Mouse (Mus musculus): ENCODE data around the gene Greb1. TPM values are rescaled to one million over a fixed set of nuclear protein-coding genes. Genes with fewer than 3 reads are reported as not detected.

Gene Greb1
- polyA plus RNA-seq, 1 experiment, result 0.44 TPM

- Histone ChIP-seq H3K4me3 (no peak overlapping the region), H3ac (ENCODE audit: control insufficient read depth, insufficient read length) (no peak overlapping the region), H3K27me3 (ENCODE audit: control insufficient read depth, insufficient read depth, insufficient read length) (peaks cover 17% of the 10 kb centered on the region), H3K36me3 (ENCODE audit: control insufficient read depth, insufficient read depth) (no peaks in the 10 kb centered on the region), H3K4me2 (ENCODE audit: low read depth) (no peak overlapping the region), H3K79me2 (ENCODE audit: control insufficient read depth, insufficient read depth) (no peaks in the 10 kb centered on the region)
- TF ChIP-seq TCF3 (IDR thresholded peaks at IDR 0.05; ENCODE audit: insufficient read length, low read depth), result no peak
- no peak for TF ChIP-seq MYOD1 (IDR thresholded peaks at IDR 0.05; ENCODE audit: control insufficient read depth in 1 of 3, insufficient read length in 2 of 3, low read depth in 2 of 3)
- TF ChIP-seq USF1 (IDR thresholded peaks at IDR 0.05; ENCODE audit: low read depth), result no peak
- no peak for TF ChIP-seq TCF12 (IDR thresholded peaks at IDR 0.05; ENCODE audit: insufficient read depth, poor library complexity, severe bottlenecking)
- TF ChIP-seq CEBPB (IDR thresholded peaks at IDR 0.05; ENCODE audit: insufficient read depth, poor library complexity, severe bottlenecking), result no peak
- no peak for TF ChIP-seq MYOG (IDR thresholded peaks at IDR 0.05; ENCODE audit: control insufficient read depth in 1 of 3, insufficient read depth in 1 of 3, insufficient read length in 2 of 3, low read depth in 2 of 3)
- no peak for TF ChIP-seq E2F4 (IDR thresholded peaks at IDR 0.05; ENCODE audit: insufficient read depth)
- TF ChIP-seq MAX (IDR thresholded peaks at IDR 0.05; ENCODE audit: low read depth), result no peak
- no peak for TF ChIP-seq REST (IDR thresholded peaks at IDR 0.05; ENCODE audit: insufficient read depth, insufficient read length)
- no peak for TF ChIP-seq SRF (IDR thresholded peaks at IDR 0.05; ENCODE audit: control insufficient read depth, insufficient read length, low read depth)
These were observed 4.8 kb upstream of the Greb1 start for GRCm38 (mm10) chr12:16805511-16805910.

DNA sequence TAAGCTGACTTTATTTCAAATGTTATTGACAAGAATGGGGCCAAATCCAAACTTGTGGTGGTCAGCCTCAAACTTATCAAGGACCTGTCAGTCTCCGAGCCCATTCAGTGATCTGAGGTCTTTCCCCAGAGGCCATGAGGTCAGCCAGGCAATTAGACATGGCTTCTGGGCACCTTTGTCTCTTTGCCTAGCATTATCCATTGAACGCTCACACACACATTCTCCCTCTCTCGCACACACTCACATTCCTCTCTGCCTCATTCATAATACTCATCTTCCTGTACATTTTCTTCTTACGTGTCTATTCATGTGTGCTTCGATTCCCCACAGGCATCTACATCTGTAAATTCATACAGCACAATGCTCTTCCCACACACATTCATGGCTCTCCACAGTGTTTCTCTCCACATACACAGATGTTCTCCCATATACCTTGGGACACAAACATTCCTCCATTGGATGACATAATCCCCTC is 3.3 kb upstream of the Greb1 start:
- Histone ChIP-seq H3ac (ENCODE audit: control insufficient read depth, insufficient read length) (no peak overlapping the region), H3K36me3 (ENCODE audit: control insufficient read depth, insufficient read depth) (no peaks in the 10 kb centered on the region), H3K27me3 (ENCODE audit: control insufficient read depth, insufficient read depth, insufficient read length) (peaks cover 21% of the 10 kb centered on the region), H3K4me2 (ENCODE audit: low read depth) (no peak overlapping the region), H3K79me2 (ENCODE audit: control insufficient read depth, insufficient read depth) (no peaks in the 10 kb centered on the region), H3K4me3 (no peak overlapping the region)
- TF ChIP-seq E2F4 (IDR thresholded peaks at IDR 0.05; ENCODE audit: insufficient read depth) (no peak), POLR2AphosphoS2 (IDR thresholded peaks at IDR 0.05; ENCODE audit: insufficient read length, low read depth) (no peak), MYOD1 (IDR thresholded peaks at IDR 0.05; ENCODE audit: control insufficient read depth in 1 of 3, insufficient read length in 2 of 3, low read depth in 2 of 3) (no peak), MYOG (IDR thresholded peaks at IDR 0.05; ENCODE audit: control insufficient read depth in 1 of 3, insufficient read depth in 1 of 3, insufficient read length in 2 of 3, low read depth in 2 of 3) (no peak)

DNA sequence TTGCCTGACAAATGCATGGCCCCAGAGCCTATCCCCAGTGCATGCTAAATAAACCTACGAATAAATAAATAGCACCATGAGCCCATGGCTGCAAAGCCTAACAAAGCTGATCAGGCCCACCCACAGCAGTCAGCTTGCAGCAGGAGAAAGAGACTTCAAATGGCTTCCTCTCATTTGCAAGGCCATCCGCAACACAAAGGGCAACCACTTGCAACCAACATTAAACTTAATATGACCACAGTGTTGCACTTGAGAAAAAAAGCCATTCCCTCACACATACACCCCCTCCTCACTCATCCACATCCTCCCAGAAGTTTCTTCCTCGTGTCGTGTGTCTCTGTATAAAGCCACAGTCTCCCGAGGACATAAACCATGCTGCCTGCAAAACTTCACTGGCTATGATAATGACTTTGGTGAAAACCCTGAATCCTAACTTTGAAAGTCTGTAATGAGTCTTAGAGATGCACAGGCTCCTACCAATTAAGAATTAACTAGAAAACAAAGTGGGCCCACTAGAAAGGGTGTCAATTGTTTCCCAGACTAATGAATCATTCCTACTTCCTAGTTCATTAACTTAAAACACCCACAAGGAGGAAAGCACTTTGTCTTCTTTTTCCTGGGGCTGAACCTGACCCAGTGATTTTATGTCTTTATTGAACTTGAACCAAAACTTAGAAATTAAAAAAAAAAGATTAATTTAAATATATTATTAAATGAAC is 2.7 kb upstream of the Greb1 start:
- Histone ChIP-seq H3K36me3 (ENCODE audit: control insufficient read depth, insufficient read depth) (no peaks in the 10 kb centered on the region), H3K4me2 (ENCODE audit: low read depth) (no peak overlapping the region), H3K79me2 (ENCODE audit: control insufficient read depth, insufficient read depth) (no peaks in the 10 kb centered on the region), H3K4me3 (no peak overlapping the region), H3ac (ENCODE audit: control insufficient read depth, insufficient read length) (no peak overlapping the region), H3K27me3 (ENCODE audit: control insufficient read depth, insufficient read depth, insufficient read length) (peaks cover 21% of the 10 kb centered on the region)
- TF ChIP-seq MYOG (IDR thresholded peaks at IDR 0.05; ENCODE audit: control insufficient read depth in 1 of 3, insufficient read depth in 1 of 3, insufficient read length in 2 of 3, low read depth in 2 of 3), result no peak
- TF ChIP-seq TCF12 (IDR thresholded peaks at IDR 0.05; ENCODE audit: insufficient read depth, poor library complexity, severe bottlenecking), result no peak
- no peak for TF ChIP-seq E2F4 (IDR thresholded peaks at IDR 0.05; ENCODE audit: insufficient read depth)
- TF ChIP-seq CEBPB (IDR thresholded peaks at IDR 0.05; ENCODE audit: insufficient read depth, poor library complexity, severe bottlenecking), result no peak
- TF ChIP-seq TCF3 (IDR thresholded peaks at IDR 0.05; ENCODE audit: insufficient read length, low read depth), result no peak
- no peak for TF ChIP-seq MAX (IDR thresholded peaks at IDR 0.05; ENCODE audit: low read depth)
- no peak for TF ChIP-seq POLR2AphosphoS2 (IDR thresholded peaks at IDR 0.05; ENCODE audit: insufficient read length, low read depth)
- TF ChIP-seq MYOD1 (IDR thresholded peaks at IDR 0.05; ENCODE audit: control insufficient read depth in 1 of 3, insufficient read length in 2 of 3, low read depth in 2 of 3), result no peak
- TF ChIP-seq USF1 (IDR thresholded peaks at IDR 0.05; ENCODE audit: low read depth), result no peak
- TF ChIP-seq SRF (IDR thresholded peaks at IDR 0.05; ENCODE audit: control insufficient read depth, insufficient read length, low read depth), result no peak
- no peak for TF ChIP-seq REST (IDR thresholded peaks at IDR 0.05; ENCODE audit: insufficient read depth, insufficient read length)

DNA sequence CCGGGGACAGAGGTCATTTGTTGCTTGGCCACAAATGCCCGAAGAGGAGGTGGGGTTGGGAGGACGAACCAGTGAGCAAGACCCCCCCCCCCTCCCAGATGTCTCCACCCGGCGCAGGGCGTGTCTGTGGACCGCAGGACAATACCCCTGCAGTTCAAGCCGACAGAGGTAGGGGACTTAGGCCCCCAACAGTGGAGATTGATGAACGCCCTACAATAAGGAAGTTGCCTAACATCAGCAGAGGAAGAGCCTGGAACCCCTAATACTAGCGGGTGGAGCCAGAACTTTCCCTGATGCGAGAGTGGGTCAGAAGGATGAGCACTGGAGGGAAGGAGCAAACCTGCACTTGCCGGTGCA is 251 bp upstream of the Greb1 start:
- Histone ChIP-seq H3K27me3 (ENCODE audit: control insufficient read depth, insufficient read depth, insufficient read length) (peaks cover 21% of the 10 kb centered on the region), H3ac (ENCODE audit: control insufficient read depth, insufficient read length) (no peak overlapping the region), H3K4me3 (no peak overlapping the region)

More for the DNA sequence above, 251 bp upstream of the Greb1 start:
- H3K79me2 ChIP-seq (ENCODE audit: control insufficient read depth, insufficient read depth), result no peaks in the 10 kb centered on the region
- TF ChIP-seq POLR2AphosphoS2 (IDR thresholded peaks at IDR 0.05; ENCODE audit: insufficient read length, low read depth), result no peak
- TF ChIP-seq SRF (IDR thresholded peaks at IDR 0.05; ENCODE audit: control insufficient read depth, insufficient read length, low read depth), result no peak
- TF ChIP-seq CEBPB (IDR thresholded peaks at IDR 0.05; ENCODE audit: insufficient read depth, poor library complexity, severe bottlenecking), result no peak
- TF ChIP-seq E2F4 (IDR thresholded peaks at IDR 0.05; ENCODE audit: insufficient read depth), result no peak
- no peak for TF ChIP-seq USF1 (IDR thresholded peaks at IDR 0.05; ENCODE audit: low read depth)
- TF ChIP-seq POLR2A (IDR thresholded peaks at IDR 0.05; ENCODE audit: insufficient read length, low read depth), result no peak
- TF ChIP-seq TCF3 (IDR thresholded peaks at IDR 0.05; ENCODE audit: insufficient read length, low read depth), result no peak
- TF ChIP-seq MYOG (IDR thresholded peaks at IDR 0.05; ENCODE audit: control insufficient read depth in 1 of 3, insufficient read depth in 1 of 3, insufficient read length in 2 of 3, low read depth in 2 of 3), result no peak
- TF ChIP-seq TCF12 (IDR thresholded peaks at IDR 0.05; ENCODE audit: insufficient read depth, poor library complexity, severe bottlenecking), result no peak
- TF ChIP-seq MYOD1 (IDR thresholded peaks at IDR 0.05; ENCODE audit: control insufficient read depth in 1 of 3, insufficient read length in 2 of 3, low read depth in 2 of 3), result no peak
- no peak for TF ChIP-seq REST (IDR thresholded peaks at IDR 0.05; ENCODE audit: insufficient read depth, insufficient read length)
- no peak for TF ChIP-seq MAX (IDR thresholded peaks at IDR 0.05; ENCODE audit: low read depth)
- H3K4me2 ChIP-seq (ENCODE audit: low read depth), result no peak overlapping the region
- no peaks in the 10 kb centered on the region for H3K36me3 ChIP-seq (ENCODE audit: control insufficient read depth, insufficient read depth)

All from myocyte (in vitro differentiated cells).